Mouse (Mus musculus): ENCODE measurements around the gene Rec114. TPM values are rescaled to one million over a fixed set of nuclear protein-coding genes. Genes with fewer than 3 reads are reported as not detected.

The Rec114 gene
- total RNA-seq, 2 experiments from 2014 or later: 0.68 TPM; not detected in 1

- DNase-seq (ENCODE audit: extremely low spot score in 1 of 2, low spot score in 1 of 2): no peak
These were observed 24.3 kb downstream of the Rec114 start for GRCm38 (mm10) chr9:58719471-58719870.

- no peak for DNase-seq (ENCODE audit: extremely low spot score in 1 of 2, low spot score in 1 of 2)
These were observed 24.8 kb downstream of the Rec114 start for GRCm38 (mm10) chr9:58718964-58719363.

- no peak for DNase-seq (ENCODE audit: extremely low spot score in 1 of 2, low spot score in 1 of 2)
These were observed 26.9 kb downstream of the Rec114 start for GRCm38 (mm10) chr9:58716886-58717285.

GRCm38 (mm10) chr9:58710642-58711041, 33.1 kb downstream of the Rec114 start:
- DNase-seq (ENCODE audit: extremely low spot score in 1 of 2, low spot score in 1 of 2): no peak

- peak; percentile 37 to 74 for DNase-seq (ENCODE audit: extremely low spot score in 1 of 2, low spot score in 1 of 2)
These were observed 33.8 kb downstream of the Rec114 start for GRCm38 (mm10) chr9:58709939-58710338.

- no peak for DNase-seq (ENCODE audit: extremely low spot score in 1 of 2, low spot score in 1 of 2)
These were observed 36.0 kb downstream of the Rec114 start for GRCm38 (mm10) chr9:58707796-58708195.

GRCm38 (mm10) chr9:58706024-58706423, 37.7 kb downstream of the Rec114 start:
- DNase-seq (ENCODE audit: extremely low spot score in 1 of 2, low spot score in 1 of 2): no peak

- DNase-seq (ENCODE audit: extremely low spot score in 1 of 2, low spot score in 1 of 2): no peak
These were observed 40.0 kb downstream of the Rec114 start for GRCm38 (mm10) chr9:58703766-58704165.

- DNase-seq (ENCODE audit: extremely low spot score in 1 of 2, low spot score in 1 of 2): no peak
These were observed 42.0 kb downstream of the Rec114 start for GRCm38 (mm10) chr9:58701751-58702150.

- DNase-seq (ENCODE audit: extremely low spot score in 1 of 2, low spot score in 1 of 2): no peak
These were observed 45.3 kb downstream of the Rec114 start for GRCm38 (mm10) chr9:58698486-58698885.

- DNase-seq (ENCODE audit: extremely low spot score in 1 of 2, low spot score in 1 of 2): no peak
These were observed 52.3 kb downstream of the Rec114 start for GRCm38 (mm10) chr9:58691471-58691870.

- DNase-seq (ENCODE audit: extremely low spot score in 1 of 2, low spot score in 1 of 2): no peak
These were observed 53.1 kb downstream of the Rec114 start for GRCm38 (mm10) chr9:58690701-58691100.

- DNase-seq (ENCODE audit: extremely low spot score in 1 of 2, low spot score in 1 of 2): no peak
These were observed 55.7 kb downstream of the Rec114 start for GRCm38 (mm10) chr9:58688076-58688475.

- DNase-seq (ENCODE audit: extremely low spot score in 1 of 2, low spot score in 1 of 2): no peak
These were observed 58.5 kb downstream of the Rec114 start for GRCm38 (mm10) chr9:58685290-58685689.

GRCm38 (mm10) chr9:58683372-58683771, 60.4 kb downstream of the Rec114 start:
- no peak for DNase-seq (ENCODE audit: extremely low spot score in 1 of 2, low spot score in 1 of 2)

- no peak for DNase-seq (ENCODE audit: extremely low spot score in 1 of 2, low spot score in 1 of 2)
These were observed 61.7 kb downstream of the Rec114 start for GRCm38 (mm10) chr9:58682106-58682505.

- no peak for DNase-seq (ENCODE audit: extremely low spot score in 1 of 2, low spot score in 1 of 2)
These were observed 62.4 kb downstream of the Rec114 start for GRCm38 (mm10) chr9:58681411-58681810.

- no peak for DNase-seq (ENCODE audit: extremely low spot score in 1 of 2, low spot score in 1 of 2)
These were observed 68.4 kb downstream of the Rec114 start for GRCm38 (mm10) chr9:58675371-58675770.

- no peak for DNase-seq (ENCODE audit: extremely low spot score in 1 of 2, low spot score in 1 of 2)
These were observed 69.0 kb downstream of the Rec114 start for GRCm38 (mm10) chr9:58674736-58675135.

- DNase-seq (ENCODE audit: extremely low spot score in 1 of 2, low spot score in 1 of 2): no peak
These were observed 71.3 kb downstream of the Rec114 start for GRCm38 (mm10) chr9:58672474-58672873.

- DNase-seq (ENCODE audit: extremely low spot score in 1 of 2, low spot score in 1 of 2): no peak
These were observed 73.9 kb downstream of the Rec114 start for GRCm38 (mm10) chr9:58669819-58670218.

- no peak for DNase-seq (ENCODE audit: extremely low spot score in 1 of 2, low spot score in 1 of 2)
These were observed 74.7 kb downstream of the Rec114 start for GRCm38 (mm10) chr9:58669071-58669470.

GRCm38 (mm10) chr9:58668171-58668570, 75.6 kb downstream of the Rec114 start:
- DNase-seq (ENCODE audit: extremely low spot score in 1 of 2, low spot score in 1 of 2): no peak

Measured in layer of hippocampus, postnatal 25 days (tissue).